Mouse (Mus musculus) testis, postnatal 10 days (tissue): ENCODE data around the gene Ddx43.

Source experiments
- DNase-seq: peaks from one replicate; pipeline ENCODE4 v3.0.0; 2021; ENCODE audit warnings: low spot score

Ddx43 gene

DNA sequence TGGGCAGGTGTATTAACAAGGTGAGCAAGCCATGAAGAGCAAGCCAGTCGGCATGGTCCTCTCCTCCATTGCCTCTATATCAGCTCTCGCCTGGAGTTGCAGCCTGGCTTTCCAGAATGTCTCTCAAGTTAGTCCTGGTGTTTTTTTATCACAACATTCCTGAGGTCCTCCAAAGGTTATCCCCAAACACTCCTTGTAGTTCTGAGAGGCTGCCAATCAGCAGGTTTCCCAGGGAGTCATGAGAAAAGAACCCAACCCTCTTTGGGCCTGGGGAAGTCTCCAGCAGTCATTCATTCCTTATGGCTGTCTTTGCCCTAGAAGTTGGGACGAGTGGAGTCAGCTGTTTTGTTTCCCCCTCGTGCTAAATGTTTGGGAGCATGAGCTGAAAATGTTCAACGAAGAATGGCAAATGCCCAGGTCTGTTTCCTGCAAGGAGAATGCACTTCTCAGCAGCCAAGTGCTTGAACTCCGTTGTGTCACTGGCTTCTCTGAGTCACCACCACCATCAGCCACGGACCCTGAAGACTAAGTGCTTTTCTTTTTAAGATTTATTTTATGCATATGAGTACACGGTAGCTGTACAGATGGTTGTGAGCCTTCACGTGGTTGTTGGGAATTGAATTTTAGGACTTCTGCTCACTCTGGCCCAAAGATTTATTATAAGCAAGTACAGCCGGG is 22.6 kb upstream of the Ddx43 start:
- no peak for DNase-seq

DNA sequence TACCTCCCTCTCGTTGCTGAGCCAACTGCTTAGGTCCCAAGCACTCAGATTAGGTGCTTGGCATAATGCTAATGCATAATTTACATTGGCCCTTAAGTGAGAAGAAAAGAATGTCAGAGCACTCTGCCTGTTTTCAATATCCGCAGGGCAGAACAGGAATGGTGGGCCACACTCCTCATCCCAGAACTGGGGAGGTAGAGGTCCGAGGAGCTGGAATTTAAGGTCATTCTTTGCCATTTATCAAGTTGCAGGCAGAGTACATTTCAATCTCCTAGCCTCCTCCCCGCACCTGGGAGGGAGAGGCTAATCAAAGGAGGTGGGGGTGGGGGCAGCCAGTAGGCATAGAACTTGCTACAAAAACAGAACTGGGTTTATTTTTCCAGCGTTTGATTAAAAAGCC is 21.2 kb upstream of the Ddx43 start:
- DNase-seq, result no peak

- DNase-seq, result no peak
Measured at GRCm38 (mm10) chr9:78374885-78375389, 20.6 kb upstream of the Ddx43 start.

DNA sequence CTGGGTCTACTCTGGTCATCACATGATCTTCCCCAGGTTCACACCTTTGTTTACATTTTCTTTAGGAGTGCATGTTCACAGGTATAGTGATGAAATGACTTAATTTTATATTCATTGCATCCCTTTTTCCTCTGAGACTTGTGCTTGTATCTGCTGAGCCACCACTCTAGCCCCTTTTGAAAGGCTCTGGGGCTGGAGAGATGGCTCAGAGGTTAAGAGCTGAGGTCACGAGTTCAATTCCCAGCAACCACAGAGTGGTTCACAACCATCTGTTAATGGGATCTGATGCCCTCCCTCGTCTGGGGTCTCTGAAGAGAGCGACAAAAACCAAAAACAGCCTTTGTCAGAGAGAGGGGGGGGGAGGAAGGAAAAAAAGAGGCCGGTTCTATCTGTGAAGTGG is 20.1 kb upstream of the Ddx43 start:
- DNase-seq, result no peak

DNA sequence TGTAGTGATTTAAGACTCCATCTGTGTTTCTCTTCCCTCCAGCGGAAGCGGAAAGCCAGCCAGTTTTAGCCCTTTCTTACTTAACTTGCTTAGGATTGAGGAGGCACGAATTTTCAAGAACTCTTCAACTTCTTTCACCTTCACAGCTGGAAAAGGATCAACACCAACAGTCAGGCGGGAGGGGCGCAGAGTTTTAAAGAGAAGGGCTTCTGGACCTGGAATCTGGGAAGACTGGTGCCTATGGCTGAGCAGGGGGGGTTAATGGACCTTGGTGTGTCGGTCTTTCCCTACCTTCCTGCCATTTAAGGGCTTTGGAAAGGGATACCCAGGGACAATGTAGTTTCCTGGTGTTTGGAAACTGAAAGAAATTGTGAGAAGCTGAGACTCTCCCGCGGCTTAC is 18.0 kb upstream of the Ddx43 start:
- DNase-seq, result no peak

DNA sequence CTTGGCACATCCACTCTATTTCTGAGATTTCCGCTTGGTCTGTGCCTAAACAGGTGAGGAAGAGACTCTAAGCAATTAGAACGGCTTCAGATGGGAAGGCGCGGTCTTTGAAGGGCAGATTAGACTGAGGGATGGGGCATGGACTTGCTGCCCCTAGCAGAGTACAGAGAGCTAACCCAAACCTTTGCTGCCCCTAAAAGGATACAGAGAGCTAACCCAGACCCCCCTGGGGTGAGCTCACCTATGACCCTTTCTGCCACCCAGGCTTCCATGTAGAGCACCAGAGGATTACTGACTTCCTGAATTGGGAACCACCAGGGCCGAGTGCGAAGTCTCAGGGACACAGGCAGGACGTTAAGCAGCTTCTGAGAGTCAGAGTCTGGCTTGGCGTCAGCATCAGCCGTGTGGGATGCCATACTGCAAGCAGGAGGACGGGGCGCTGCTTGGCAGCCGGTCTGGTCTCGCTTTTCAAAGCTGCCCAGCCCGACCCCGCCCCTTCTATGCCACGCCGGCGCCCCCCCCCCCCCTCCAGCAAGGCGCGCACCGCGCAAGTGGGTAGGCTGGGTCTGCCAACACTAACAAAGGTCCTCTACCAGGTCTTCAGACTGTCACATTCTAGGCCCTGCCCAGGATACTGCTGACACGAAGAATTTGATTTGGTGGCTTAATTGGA is 17.3 kb upstream of the Ddx43 start, which contains the start of gene Ooep:
Ooep (minus strand) TSS at position 613 of the 673 bp plus-strand sequence.
- peak; percentile 44 for DNase-seq

GRCm38 (mm10) chr9:78385893-78386292 is 9.7 kb upstream of the Ddx43 start:
- DNase-seq, result no peak

GRCm38 (mm10) chr9:78386947-78387346 is 8.6 kb upstream of the Ddx43 start:
- no peak for DNase-seq

DNA sequence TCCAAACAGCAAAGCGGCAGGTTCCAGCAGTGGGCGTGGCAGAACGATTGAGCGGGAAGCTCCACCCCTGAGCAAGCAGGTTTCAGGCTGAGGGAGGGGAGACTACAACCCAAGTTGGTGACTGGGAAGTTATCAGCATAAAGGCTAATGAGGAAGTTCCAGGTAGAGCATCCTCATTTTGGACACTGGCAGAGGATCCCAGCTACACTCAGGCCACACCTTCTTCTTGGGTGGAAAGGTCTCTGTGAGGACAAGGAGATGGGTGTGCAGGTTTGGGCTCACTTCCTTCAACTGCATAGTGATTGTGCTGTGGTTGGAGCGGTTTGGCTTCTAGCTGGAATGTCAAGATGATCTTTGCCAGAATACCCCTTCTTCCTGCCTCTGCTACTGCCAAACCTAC is 5.6 kb upstream of the Ddx43 start:
- no peak for DNase-seq

- no peak for DNase-seq
Measured at GRCm38 (mm10) chr9:78393741-78394140, 1.8 kb upstream of the Ddx43 start.

GRCm38 (mm10) chr9:78394602-78395001 is 975 bp upstream of the Ddx43 start:
- DNase-seq, result no peak

DNA sequence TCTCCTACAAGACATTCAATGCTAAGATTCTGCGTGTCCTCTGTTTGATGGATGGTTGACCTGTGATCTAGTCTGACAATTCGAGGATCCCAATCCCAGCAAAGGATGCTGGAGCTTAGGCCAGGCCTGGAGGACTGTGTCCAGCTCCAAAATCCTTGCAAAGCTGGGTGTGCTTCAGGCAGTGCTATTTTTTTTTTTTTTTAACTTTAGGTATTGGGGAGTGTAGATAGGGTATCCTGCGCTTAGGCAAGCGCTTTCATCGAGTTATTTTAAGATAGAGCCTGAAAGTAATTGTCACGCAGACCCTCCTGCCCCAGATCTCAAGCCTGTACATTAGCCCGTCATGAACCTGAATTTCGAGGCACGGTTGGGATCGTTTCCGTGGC is 340 bp upstream of the Ddx43 start:
- no peak for DNase-seq

DNA sequence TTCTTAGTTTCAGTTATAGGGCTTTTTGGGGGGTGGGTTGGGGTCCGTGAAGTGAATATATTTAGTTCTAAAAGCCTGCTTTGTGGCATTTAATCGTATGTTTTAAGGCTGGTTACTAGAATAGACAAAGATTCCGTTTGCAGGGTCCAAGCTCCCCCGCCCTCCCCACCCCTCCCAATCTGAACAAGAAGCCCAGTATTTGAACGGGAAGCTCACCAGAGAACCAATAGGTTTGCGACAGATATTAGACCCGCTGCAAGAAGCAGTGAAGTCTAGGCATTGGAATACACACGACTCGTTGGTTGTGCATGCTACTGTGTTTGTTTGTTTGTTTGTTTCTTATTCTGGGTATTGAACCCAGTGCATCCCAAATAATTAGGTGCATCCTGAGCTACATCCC is 940 bp downstream of the Ddx43 start:
- DNase-seq, result no peak

DNA sequence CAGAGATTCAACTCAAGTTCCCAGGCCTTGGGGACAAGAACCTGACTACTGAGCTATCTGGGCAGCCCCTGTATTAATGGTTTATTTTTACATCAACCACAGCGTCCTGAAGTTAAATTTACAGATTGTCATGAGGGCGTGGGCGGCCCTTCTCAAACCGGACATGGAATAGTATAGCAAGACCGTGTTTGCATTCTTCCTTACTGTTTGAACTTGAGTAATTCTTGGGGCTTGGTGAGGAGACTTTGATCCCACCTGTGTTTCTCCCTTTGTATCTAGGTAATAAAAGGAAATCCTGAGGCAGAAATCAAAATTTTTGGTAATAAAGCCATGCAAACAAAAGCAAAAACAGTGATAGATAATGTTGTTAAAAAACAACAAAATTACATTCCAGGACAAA is 5.0 kb downstream of the Ddx43 start:
- DNase-seq, result no peak

GRCm38 (mm10) chr9:78401596-78401995 is 6.0 kb downstream of the Ddx43 start:
- DNase-seq, result no peak

- DNase-seq, result no peak
Measured at GRCm38 (mm10) chr9:78427362-78427781, 31.8 kb downstream of the Ddx43 start.

GRCm38 (mm10) chr9:78428185-78428584 is 32.6 kb downstream of the Ddx43 start:
- DNase-seq, result no peak

DNA sequence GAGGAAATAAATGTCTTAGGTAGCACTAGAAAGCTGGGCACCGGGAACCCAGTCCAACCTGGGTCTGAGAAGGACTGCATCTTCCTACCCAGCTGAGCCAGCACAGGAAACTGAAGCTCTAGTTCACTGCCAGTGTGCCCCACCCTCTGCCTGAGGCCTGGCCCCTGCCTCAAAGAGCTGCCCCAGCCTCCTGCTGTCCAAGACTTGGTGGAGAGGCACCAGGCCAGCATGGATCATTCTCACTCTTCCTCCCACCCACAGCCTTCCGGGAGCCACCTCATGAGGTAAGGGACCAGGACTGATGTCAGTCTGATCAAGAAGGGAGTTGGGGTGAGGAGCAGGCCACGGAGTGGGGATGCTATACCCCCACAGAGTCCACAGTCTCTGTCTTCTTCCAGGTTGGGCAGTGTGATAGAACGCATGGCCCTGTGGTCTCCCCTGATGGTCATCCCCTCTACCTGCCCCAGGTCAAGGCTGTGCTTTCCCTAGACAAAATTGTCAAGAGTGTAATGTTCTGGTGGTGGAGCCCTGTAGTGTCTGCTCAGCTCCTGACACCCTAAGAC is 33.4 kb downstream of the Ddx43 start:
- no peak for DNase-seq

DNA sequence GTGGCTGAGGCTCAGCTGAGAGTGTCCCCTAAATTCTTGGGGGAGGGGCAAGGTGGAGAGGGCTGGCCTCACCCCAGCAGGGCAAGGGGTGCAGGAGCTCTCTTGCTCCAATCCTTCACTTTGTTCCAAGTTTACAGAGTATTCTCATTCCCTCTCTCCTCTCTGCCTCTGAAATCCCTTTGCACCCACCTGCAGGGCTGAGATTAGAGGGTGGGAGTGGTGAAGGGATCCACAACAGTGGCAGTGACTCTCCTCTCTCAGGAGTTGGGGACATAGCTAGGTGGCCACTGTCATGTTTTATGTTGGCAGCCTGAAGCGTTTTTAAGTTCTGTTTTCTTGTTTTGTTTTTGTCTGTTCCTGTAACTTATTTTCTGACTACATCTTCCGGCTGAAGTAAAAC is 34.0 kb downstream of the Ddx43 start:
- no peak for DNase-seq

DNA sequence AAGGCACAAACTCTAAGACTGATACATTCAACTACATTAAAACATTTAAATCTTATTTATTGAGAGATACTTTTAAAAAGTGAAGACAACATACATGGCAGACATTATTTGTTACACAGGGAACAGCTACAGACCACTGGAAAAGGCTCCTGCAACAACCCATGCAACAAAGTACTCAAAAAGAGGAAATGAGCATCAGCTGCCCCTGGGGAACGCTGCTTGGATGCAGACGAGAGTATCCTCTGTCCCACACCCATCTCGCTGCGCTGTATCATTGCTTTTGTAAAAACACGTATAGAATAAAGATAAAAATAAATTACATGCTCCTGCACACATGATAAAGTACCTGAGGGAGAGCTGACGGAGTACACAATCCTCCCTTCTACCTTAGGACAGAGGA is 34.9 kb downstream of the Ddx43 start:
- DNase-seq, result no peak

GRCm38 (mm10) chr9:78432471-78432870 is 36.9 kb downstream of the Ddx43 start:
- no peak for DNase-seq

DNA sequence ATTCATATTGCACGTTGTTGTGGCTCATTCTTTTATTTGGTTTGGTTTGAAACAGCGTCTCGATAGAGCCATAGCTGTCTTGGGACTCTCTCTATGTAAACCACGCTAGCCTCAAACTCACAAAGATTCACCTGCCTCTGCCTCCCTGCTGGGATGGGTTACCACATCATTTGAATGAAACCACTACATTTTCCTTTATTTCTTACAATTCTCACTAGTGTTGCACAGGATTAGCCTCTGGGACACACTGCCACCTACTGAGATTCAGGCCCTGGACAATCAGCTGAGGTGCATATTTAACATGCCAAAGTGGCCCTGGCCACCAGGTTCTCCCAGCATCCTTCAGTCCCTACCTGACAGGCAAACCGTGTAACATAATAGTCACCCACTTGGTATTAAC is 43.8 kb downstream of the Ddx43 start:
- no peak for DNase-seq

GRCm38 (mm10) chr9:78442237-78442578 is 46.6 kb downstream of the Ddx43 start:
- DNase-seq, result no peak
